Mouse (Mus musculus) olfactory bulb, adult 2 months (tissue): ENCODE measurements around the gene Klhl24.

Experiments used
- CTCF ChIP-seq: fragments of 200-500 bp; IDR thresholded peaks from 2 replicates; pipeline ENCODE4 v1.5.1; 2012; ENCODE audit warnings: low read depth, mild to moderate bottlenecking, low read length, moderate library complexity; ENCODE audit not compliant: insufficient read depth
- POLR2A ChIP-seq: fragments of 200-500 bp; IDR thresholded peaks from 2 replicates; pipeline ENCODE4 v1.6.1; 2012; ENCODE audit warnings: mild to moderate bottlenecking, low read depth, low read length, moderate library complexity; ENCODE audit not compliant: insufficient read depth

GRCm38 (mm10) chr16:20112649-20113048 lies 15.3 kb downstream of the Klhl24 start:
- TF ChIP-seq CTCF (no peak), POLR2A (no peak)
